Mouse (Mus musculus): Measurements from ENCODE around the gene Gm28042.

The Gm28042 gene

GRCm38 (mm10) chr2:120026984-120027949 lies at the start of gene Gm28042, which contains the start of gene Jmjd7:
Gene Gm28042, plus strand, starts transcription at chr2:120027493.
Gene Jmjd7, plus strand, starts transcription at chr2:120027483.
- peak; percentile 96 to 97 for DNase-seq

GRCm38 (mm10) chr2:119980343-119980986 lies 46.8 kb upstream of the Gm28042 start:
- no peak for DNase-seq

GRCm38 (mm10) chr2:119981631-119982030 lies 45.7 kb upstream of the Gm28042 start:
- no peak for DNase-seq

GRCm38 (mm10) chr2:119985871-119986270 lies 41.4 kb upstream of the Gm28042 start:
- DNase-seq: no peak

- DNase-seq: no peak
Observed at GRCm38 (mm10) chr2:119986369-119986768, 40.9 kb upstream of the Gm28042 start.

- DNase-seq: no peak
Observed at GRCm38 (mm10) chr2:119987441-119987840, 39.9 kb upstream of the Gm28042 start.

- DNase-seq: no peak
Observed at GRCm38 (mm10) chr2:119988952-119989351, 38.3 kb upstream of the Gm28042 start.

GRCm38 (mm10) chr2:119990881-119991280 lies 36.4 kb upstream of the Gm28042 start:
- DNase-seq: no peak

- no peak for DNase-seq
Observed at GRCm38 (mm10) chr2:119992349-119992748, 34.9 kb upstream of the Gm28042 start.

GRCm38 (mm10) chr2:119993515-119993914 lies 33.8 kb upstream of the Gm28042 start:
- no peak for DNase-seq

GRCm38 (mm10) chr2:119994839-119995238 lies 32.5 kb upstream of the Gm28042 start:
- DNase-seq: no peak

GRCm38 (mm10) chr2:119995391-119996281 lies 31.7 kb upstream of the Gm28042 start:
- DNase-seq: no peak

GRCm38 (mm10) chr2:119997354-119997753 lies 29.9 kb upstream of the Gm28042 start:
- no peak for DNase-seq

- no peak for DNase-seq
Observed at GRCm38 (mm10) chr2:119999731-120000130, 27.6 kb upstream of the Gm28042 start.

GRCm38 (mm10) chr2:120000882-120001584 lies 26.3 kb upstream of the Gm28042 start:
- DNase-seq: no peak

GRCm38 (mm10) chr2:120001956-120002355 lies 25.3 kb upstream of the Gm28042 start:
- DNase-seq: no peak

- no peak for DNase-seq
Observed at GRCm38 (mm10) chr2:120003970-120004369, 23.3 kb upstream of the Gm28042 start.

GRCm38 (mm10) chr2:120006696-120007095 lies 20.6 kb upstream of the Gm28042 start:
- DNase-seq: no peak

GRCm38 (mm10) chr2:120007680-120008210 lies 19.5 kb upstream of the Gm28042 start:
- no peak for DNase-seq

GRCm38 (mm10) chr2:120008672-120009071 lies 18.6 kb upstream of the Gm28042 start:
- no peak for DNase-seq

GRCm38 (mm10) chr2:120011462-120012200 lies 15.7 kb upstream of the Gm28042 start:
- DNase-seq: peak; percentile 67 to 71
